Mouse (Mus musculus) adrenal gland (tissue): ENCODE measurements around the gene Asb6.

Source experiments
- intact Hi-C: fragments of 180-260 bp; cut with DNase I; formaldehyde crosslinking; loops from one replicate; pipeline ENCODE4 v1.15.1; 2025

The Asb6 gene

DNA sequence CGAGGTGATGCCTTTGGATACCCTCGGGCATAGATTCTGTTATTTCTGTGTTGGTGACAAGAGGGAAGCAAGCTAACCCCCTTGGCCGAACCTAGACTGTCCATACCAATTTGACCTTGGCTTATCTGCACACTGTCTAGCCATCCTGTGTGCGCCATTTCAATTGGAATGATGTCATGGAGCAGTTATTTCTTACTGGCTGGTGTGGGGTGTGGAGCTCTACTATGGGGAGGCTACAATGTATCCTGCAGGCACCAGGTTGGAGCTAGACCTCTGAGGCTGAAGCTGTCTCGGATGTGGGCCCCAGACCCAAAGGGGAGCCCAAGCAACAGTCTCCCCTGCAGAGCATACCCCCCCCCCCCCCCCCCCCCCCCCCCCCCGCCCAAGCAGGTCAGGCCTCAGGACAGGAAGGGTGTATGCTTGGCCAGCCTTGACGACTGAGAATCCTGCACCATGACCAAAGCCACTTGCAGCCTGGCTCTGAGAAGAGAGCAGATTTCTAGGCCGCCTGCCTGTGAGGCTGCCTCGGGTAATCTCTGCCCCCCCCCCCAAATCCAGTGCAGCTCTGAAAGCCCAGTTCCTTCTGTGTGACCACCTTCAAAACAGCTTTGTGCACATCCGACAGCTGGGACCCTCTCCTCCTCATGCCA is 4.4 kb upstream of the Asb6 start, which contains the start of gene Prrx2:
TSS of gene Prrx2 (plus strand) at position 600 of the 650 bp plus-strand sequence.
- intact Hi-C loops, result no loop called here

- intact Hi-C loops, result no loop called here
Observed at GRCm38 (mm10) chr2:30833644-30834043, 3.5 kb upstream of the Asb6 start.

DNA sequence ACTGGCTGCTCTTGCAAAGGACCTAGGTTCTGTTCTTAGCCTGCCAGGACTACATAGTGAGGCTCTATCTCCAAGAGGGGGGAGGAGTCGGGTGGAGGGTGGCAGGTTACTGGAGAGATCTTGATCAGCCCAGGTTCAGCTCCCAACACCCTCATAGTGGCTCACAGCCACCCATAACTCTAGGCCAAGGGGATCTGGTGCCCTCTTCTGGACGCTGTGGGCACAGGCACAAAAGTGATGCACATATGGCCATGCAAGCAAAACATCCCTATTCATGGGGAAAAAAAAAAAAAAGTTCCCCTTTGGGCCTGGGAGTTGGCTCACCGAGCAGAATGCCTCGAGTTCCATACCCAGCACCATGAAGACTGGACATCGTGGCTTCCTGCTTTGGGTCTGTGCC is 818 bp downstream of the Asb6 start:
- intact Hi-C loops, result loop anchor here (5.0 kb wide), 1 partner anchor 103 kb away; no protein-coding TSS in a partner anchor

DNA sequence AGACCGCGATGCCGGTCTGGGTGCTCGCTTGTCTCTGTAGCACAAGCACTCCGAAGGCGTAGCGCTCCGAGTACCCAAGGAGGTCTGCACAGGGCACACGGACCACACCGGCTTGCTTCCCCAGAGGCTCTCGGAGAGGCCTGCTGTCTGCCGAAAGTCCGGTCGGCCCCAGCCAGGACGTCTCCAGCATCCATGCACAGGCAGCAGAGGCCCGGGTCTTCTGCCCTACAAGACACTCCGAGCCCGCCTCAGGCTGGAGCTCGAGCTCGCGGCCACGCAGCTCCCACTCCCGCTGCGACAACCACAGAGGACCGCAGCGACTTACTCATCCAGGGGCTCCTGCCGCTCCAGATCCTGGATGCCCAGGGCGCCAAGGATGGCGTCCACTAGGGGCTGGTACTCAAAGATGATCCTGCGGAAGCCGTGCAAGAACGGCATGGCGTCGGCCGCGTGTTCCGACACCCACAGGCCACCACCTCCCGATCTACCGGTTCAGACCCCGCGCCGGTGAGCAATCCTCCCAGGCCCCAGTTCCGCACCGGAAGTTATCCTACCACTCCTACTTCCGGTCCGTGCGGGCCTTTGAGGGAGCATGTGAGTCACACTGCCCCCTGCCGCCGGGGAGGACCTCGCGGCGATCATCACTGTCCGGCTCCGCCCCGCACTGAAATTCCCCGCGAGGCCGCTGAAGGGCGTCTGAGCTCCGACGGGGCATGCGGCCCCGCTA is 2.2 kb downstream of the Asb6 start:
- intact Hi-C loops, result loop anchor here (5.0 kb wide), 1 partner anchor 104 kb away; no protein-coding TSS in a partner anchor

DNA sequence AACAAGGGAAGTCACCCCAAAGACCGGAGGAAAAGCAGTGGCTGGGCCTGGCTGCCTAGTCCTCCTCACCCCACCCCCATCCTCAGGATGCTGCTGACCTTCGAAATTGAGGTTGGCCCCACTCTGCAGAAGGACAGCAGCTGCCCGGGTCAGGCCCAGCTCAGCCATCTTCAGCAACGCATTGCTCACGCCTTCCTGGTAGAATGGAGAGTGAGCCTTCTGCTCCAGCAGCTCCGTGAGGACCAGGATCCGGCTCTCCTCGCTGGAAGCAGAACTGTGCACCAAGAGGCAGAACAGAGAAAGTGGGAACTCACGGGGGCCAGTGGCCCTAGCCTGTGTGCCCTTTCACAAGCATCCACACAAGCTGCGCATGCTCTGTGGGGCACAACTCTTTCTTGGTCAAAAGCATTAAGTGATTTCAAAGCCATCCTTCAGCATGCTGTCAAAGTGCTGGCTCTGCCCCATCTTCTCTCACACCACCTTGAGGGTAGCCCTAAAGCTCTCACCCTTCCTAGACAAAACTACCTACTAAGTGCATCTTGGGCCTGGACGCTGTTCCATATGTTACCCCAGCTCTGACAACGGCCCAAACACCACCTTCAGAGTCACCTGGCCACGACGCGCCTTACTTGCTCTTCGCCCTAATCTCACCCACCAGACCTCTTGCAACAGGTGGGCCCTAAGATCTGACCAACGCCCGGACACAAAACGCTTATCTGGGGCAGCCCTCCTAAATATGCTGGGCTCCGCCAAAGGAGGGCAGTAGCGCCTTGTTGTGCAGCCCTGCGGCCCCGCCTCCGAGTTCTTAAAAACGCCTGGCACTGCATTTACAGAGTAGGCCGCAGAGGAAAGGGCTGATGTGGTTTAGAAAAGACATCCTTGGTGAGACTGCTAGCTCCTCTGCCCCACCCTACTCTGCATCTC is 3.0 kb downstream of the Asb6 start:
- intact Hi-C loops, result loop anchor here (5.0 kb wide), 1 partner anchor 105 kb away; no protein-coding TSS in a partner anchor

DNA sequence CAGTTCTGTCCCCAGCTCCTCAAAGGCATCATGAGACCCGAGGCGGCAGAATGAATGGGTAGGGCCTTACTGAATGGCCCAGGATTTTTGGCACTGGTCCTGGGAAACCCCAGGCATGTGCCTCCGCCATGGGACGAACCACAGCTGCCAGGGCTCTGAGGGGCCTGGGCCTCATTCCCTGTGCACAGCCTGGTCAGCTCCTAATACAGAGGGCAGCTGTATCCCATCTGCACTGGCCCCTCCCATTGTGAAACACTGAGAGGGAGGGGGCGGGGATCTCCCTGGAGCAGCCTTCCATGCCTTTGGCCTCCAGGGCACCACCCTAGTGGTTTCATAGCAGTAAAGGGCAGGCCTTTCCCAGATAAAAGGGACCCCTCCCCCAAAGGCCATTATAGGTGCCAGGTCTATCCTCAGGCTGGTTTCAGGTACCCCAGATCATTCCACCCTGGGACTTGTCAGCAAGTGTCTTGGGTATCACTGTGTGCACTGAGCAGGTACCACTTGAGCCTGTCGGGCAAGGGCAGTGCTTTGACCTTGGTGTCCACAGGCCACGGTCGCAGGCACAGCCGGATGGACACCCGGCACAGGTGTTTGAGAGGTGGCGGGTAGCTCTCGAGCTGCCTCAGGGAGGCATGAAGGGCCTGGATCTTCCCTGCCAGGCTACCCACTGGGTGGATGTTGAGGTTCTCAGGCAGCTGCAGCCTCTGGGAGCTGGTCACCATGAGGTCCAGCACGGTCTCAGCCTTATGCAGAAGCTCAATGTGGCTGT is 6.6 kb downstream of the Asb6 start:
- intact Hi-C loops, result no loop called here

- intact Hi-C loops, result no loop called here
Observed at GRCm38 (mm10) chr2:30822460-30822859, 7.7 kb downstream of the Asb6 start.

DNA sequence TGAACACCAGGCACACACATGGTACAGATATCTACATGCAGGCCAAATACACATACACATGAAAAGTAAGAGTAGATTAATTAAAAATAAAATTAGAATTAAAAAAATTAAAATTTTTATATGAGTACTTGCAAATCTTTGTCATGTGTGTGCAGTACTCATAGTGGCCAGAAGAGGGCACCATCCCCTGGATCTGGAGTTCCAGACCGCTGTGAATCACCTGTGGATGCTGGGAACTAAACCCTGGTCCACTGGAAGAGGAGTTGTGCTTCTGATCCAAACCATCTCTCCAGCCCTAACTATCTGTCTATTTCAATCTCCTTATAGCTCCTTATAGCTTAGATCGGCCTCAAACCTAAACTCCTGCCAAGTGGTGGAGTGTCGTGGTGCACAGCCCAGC is 9.1 kb downstream of the Asb6 start:
- intact Hi-C loops, result no loop called here

GRCm38 (mm10) chr2:30819873-30820272 is 10.3 kb downstream of the Asb6 start:
- intact Hi-C loops, result no loop called here

- intact Hi-C loops, result no loop called here
Observed at GRCm38 (mm10) chr2:30816383-30816782, 13.8 kb downstream of the Asb6 start.

DNA sequence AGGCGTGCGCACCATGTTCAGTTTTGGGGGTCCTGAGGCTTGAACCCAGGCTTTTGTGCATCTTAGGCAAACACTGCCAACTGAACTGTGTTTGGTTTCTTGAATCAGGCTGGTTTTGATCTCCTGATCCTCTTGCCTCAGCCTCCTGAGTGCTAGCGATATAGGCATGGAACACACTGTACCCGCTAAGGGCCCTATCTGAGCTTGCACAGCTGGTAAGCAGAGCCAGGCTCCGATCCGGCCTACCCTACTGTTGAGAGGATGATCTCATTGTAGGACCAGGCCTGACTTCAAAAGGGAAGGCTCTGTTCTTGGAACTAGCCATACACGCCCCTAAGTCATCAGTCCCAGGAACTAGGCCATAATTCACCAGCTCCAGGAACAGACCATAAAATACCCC is 19.6 kb downstream of the Asb6 start:
- intact Hi-C loops, result no loop called here

- intact Hi-C loops, result no loop called here
Observed at GRCm38 (mm10) chr2:30809503-30809902, 20.6 kb downstream of the Asb6 start.

- intact Hi-C loops, result no loop called here
Observed at GRCm38 (mm10) chr2:30808296-30808655, 21.9 kb downstream of the Asb6 start.

DNA sequence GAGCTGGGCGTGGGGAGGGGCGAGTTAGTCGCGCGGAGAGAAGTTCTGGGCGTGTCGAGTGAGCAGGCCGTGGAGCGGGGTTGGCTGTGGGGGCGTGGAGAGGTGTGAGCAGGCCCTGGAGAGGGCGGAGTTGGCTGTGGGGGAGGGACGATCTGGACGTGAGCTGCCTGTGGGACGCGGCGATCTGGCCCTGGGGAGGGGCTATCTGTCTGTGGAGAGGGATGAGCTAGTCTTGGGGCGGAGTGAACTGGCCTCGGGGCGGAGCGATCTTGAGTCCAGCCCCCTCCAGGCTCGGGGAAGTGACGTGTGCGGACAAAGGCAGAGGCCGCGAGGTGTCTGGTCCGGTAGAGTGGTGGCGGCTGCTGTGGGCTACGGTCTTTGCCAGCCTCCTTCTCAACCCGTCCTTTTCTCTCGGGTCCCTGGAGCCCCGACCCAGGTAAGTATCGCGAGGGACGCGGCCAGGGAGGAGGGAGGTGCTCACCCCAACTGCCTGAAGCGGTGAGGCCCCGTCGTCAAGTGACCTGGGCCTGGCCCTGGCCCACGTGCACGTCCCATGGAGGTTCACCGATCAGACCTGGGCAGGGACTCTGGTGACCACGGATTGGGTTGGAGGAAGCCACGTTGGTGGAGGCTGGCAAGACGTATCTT is 22.4 kb downstream of the Asb6 start, which contains the start of gene Ntmt1:
TSS of gene Ntmt1 (plus strand) at position 179 of the 648 bp plus-strand sequence.
- intact Hi-C loops, result no loop called here

DNA sequence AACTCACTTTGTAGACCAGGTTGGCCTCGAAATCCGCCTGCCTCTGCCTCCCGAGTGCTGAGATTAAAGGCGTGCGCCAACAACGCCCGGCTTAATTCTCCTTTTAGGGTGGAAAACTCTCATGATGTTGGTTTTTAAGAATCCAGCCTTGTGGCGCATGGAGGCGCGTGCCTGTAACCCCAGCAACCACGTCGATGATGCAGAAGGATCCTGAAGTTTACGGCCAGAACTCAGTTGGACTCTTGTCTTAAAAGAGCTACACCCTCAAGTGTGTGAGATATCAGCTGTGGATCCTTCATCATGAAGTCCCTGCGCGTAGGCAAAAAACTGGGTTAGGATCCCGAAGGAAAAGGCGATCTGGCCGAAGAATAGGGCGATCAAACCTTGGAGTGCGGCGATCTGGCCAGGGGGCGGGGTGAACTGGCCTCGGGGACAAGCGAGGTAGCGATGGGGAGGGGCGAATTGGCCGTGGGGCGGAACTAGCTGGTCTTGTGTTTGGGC is 22.9 kb downstream of the Asb6 start:
- intact Hi-C loops, result no loop called here

DNA sequence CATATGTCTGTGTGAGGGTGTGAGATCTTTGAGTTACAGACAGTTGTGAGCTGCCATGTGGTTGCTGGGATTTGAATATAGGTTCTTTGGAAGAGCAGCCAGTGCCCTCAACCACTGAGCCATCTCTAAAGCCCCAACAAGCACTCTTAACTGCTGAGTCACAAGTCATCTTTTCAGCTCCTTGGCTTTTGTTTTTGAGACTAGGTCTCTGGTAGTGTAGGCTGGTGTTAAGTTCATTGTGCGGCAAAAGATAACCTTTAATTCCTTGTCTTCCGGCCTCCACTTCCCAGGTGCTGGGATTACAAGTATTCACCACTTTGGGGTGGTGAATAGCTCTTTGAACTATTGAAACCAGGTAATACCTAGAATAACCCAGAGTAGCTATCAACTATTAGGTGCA is 24.1 kb downstream of the Asb6 start:
- intact Hi-C loops, result no loop called here

DNA sequence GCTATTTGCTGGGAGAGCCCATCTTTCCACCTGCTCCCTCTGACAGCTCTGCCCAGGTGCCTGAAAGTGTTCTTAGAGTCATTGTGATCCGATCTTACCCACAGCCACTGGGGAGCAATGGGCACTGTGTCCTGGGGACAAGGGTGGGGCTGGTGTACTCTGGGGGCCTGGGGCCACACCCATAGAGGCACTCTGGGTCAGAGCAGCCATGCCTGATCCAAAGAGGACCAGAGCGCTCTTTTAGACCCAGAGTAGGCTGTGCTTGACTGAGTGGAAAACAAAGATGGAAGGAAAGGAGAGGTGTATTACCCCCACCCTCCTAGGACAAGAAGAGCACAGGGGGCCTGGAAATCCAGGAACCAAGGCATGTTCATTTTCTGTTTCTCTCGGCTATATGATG is 26.5 kb downstream of the Asb6 start, which contains the start of gene 1700001O22Rik:
TSS of gene 1700001O22Rik (minus strand) at position 58 of the 400 bp plus-strand sequence.
- intact Hi-C loops, result loop anchor here (5.0 kb wide), 1 partner anchor 129 kb away; no protein-coding TSS in a partner anchor

DNA sequence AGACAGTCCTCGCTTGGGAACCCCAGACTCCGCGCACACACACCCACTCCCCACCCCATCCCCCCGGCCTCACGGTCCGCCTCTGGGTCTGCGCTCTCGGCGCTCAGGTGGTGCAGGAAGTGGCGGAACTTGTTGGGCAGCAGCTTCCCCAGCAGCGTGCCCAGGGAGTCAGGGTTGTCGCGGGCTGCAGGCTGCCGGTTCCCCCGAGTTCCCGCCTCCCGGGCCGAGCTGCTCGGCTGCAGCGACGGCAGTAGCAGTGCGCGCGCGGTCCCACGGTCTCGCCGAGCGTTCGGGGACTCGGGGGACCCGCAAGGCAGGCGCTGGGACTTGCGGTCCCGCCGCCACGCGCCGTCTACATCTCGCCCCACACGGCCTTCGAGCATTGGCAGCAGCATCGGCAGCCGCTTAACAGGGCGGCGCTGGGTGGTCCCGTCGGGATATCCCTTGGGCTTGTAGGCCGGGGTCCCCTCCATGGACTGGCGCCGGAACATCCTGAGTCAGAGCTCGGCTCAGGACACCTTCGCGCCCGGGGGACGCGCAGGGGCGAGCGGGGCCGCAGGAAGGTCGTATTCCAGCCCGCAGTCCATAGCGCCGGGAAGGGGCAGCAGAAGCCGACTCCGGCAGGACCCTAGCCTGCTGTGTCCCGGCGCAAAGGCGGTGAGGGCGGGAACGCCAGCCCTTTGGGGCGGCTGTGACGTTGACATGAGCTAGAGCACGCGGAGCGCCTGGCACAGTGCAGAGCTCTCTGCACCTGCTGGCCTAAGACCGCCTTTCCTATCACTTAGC is 28.9 kb downstream of the Asb6 start:
- intact Hi-C loops, result loop anchor here (5.0 kb wide), 1 partner anchor 131 kb away; no protein-coding TSS in a partner anchor

- intact Hi-C loops, result loop anchor here (5.0 kb wide), 1 partner anchor 132 kb away; no protein-coding TSS in a partner anchor
Observed at GRCm38 (mm10) chr2:30800671-30801066, 29.5 kb downstream of the Asb6 start.
